In the genomic region with DNA sequence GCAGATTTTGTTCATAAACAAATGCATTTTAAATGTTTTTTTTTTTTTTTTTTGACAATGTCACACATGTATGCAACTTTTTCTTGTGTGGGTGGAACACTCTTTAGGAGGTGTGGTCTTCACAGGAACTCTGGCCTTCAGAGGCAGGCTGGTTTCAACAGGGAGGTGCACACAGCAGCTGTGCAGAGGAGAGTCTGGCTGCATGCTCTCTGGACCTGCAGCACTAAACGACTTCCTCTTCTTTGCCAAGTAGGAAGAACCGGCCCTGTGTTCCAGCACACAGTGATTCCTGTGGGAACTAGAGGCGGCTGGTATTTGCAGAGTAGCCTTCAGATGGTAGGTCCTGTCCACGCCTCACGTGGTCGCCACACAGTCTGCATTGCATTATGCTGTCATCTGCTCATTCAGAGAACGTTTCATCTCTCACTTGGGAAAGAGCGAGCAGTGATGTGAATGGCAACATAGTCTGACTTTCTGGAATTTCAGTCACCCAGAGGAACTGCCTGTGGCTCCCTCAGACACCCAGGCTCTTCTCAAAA, we compare ENCODE assay signal across 21 mouse cellular contexts.
DNase-seq lines count a peak whose midpoint lies in the region; ATAC-seq and TF ChIP-seq lines count a peak whose summit lies in the region.
"Had no signal": no experiment of that assay in that cellular context is flagged by ENCODE, and none has a peak within 500 bp of the region (broad histone marks: within the 10 kb centered on the region; RNA-seq: fewer than 3 reads in every experiment).

No protein-coding gene starts in this region.

- intact Hi-C loops in gastrocnemius, postnatal 36 days (cut with DNase I), result no loop called here

- H3K36me3 ChIP-seq in heart, embryonic 13.5 days, result no peaks in the 10 kb centered on the region
- H3K36me3 ChIP-seq in lung, embryonic 14.5 days (ENCODE audit: insufficient read depth), result no peaks in the 10 kb centered on the region
- H3K36me3 ChIP-seq in embryonic facial prominence, embryonic 10.5 days (replicated peaks), result no peaks in the 10 kb centered on the region
- no peaks in the 10 kb centered on the region for H3K36me3 ChIP-seq in limb, embryonic 14.5 days (ENCODE audit: control insufficient read depth, insufficient read depth, low read length)
- H3K36me3 ChIP-seq: embryonic facial prominence, embryonic 13.5 days; forebrain, embryonic 15.5 days; hindbrain, embryonic 13.5 days; neural tube, embryonic 15.5 days had no signal

- H3K4me1 ChIP-seq in heart, embryonic 13.5 days, result peaks cover 15% of the 10 kb centered on the region
- no peaks in the 10 kb centered on the region for H3K4me1 ChIP-seq in lung, embryonic 14.5 days (ENCODE audit: insufficient read depth)
- H3K4me1 ChIP-seq in embryonic facial prominence, embryonic 10.5 days, result no peaks in the 10 kb centered on the region
- no peaks in the 10 kb centered on the region for H3K4me1 ChIP-seq in limb, embryonic 14.5 days (ENCODE audit: control insufficient read depth, insufficient read depth, low read length)
- H3K4me1 ChIP-seq: embryonic facial prominence, embryonic 13.5 days; forebrain, embryonic 15.5 days; hindbrain, embryonic 13.5 days; neural tube, embryonic 15.5 days had no signal

- 15% methylated on average over 8 of the region's 8 CpGs for WGBS in heart, embryonic 13.5 days
- WGBS in lung, embryonic 14.5 days, result 49% methylated on average over 8 of the region's 8 CpGs
- 71% methylated on average over 8 of the region's 8 CpGs for WGBS in embryonic facial prominence, embryonic 10.5 days
- WGBS in limb, embryonic 14.5 days, result 48% methylated on average over 8 of the region's 8 CpGs

- H3K4me2 ChIP-seq in heart, embryonic 13.5 days, result peak overlapping the region; percentile 23; the same call in 1 of the 2 replicates
- H3K4me2 ChIP-seq in lung, embryonic 14.5 days, result no peak overlapping the region
- no peak overlapping the region for H3K4me2 ChIP-seq in limb, embryonic 14.5 days (replicated peaks; ENCODE audit: low read depth, low read length, severe bottlenecking)
- H3K4me2 ChIP-seq: embryonic facial prominence, embryonic 13.5 days; forebrain, embryonic 15.5 days; hindbrain, embryonic 13.5 days; neural tube, embryonic 15.5 days had no signal

- no peak overlapping the region for H3K4me3 ChIP-seq in heart, embryonic 13.5 days
- H3K4me3 ChIP-seq in lung, embryonic 14.5 days (ENCODE audit: low read depth, low read length), result no peak overlapping the region
- no peak overlapping the region for H3K4me3 ChIP-seq in embryonic facial prominence, embryonic 10.5 days
- H3K4me3 ChIP-seq in limb, embryonic 14.5 days (replicated peaks; ENCODE audit: low read length), result no peak overlapping the region
- H3K4me3 ChIP-seq: embryonic facial prominence, embryonic 13.5 days; forebrain, embryonic 15.5 days; hindbrain, embryonic 13.5 days; neural tube, embryonic 15.5 days had no signal

- no peak for TF ChIP-seq POLR2A in limb, embryonic 14.5 days (IDR thresholded peaks at IDR 0.05; ENCODE audit: borderline replicate concordance, extremely low read depth, insufficient read depth, insufficient read length)

- no peak for TF ChIP-seq CTCF in lung, embryonic 14.5 days (IDR thresholded peaks at IDR 0.05; ENCODE audit: low read depth)

- DNase-seq in heart, adult 11 months, result no peak
- DNase-seq in lung, embryonic 14.5 days, result peak; percentile 8
- DNase-seq in lung, postnatal 14 days, result no peak
- peak; percentile 9 for DNase-seq in embryonic facial prominence, embryonic 10.5 days (ENCODE audit: low spot score)
- no peak for DNase-seq in limb, embryonic 14.5 days (ENCODE audit: low spot score)
- DNase-seq in thymus, postnatal 4 days, result no peak
- no peak for DNase-seq in gastrocnemius, postnatal 36 days
- DNase-seq: adrenal gland, postnatal 10 days; B cell, adult 2 months; cerebellum, adult 9-11 months; kidney, postnatal 36 days; liver; right cerebral cortex, postnatal 14 days; spleen, adult 18-20 months; thymus, postnatal 36 days had no signal

- H3K27me3 ChIP-seq in heart, embryonic 13.5 days (replicated peaks), result no peaks in the 10 kb centered on the region
- no peaks in the 10 kb centered on the region for H3K27me3 ChIP-seq in lung, embryonic 14.5 days (ENCODE audit: insufficient read depth, low read length)
- no peaks in the 10 kb centered on the region for H3K27me3 ChIP-seq in embryonic facial prominence, embryonic 10.5 days (replicated peaks; ENCODE audit: low read depth, poor library complexity, severe bottlenecking)
- H3K27me3 ChIP-seq in limb, embryonic 14.5 days (ENCODE audit: control insufficient read depth, insufficient read depth, low read length), result no peaks in the 10 kb centered on the region
- H3K27me3 ChIP-seq: embryonic facial prominence, embryonic 13.5 days; forebrain, embryonic 15.5 days; hindbrain, embryonic 13.5 days; neural tube, embryonic 15.5 days had no signal

- no peak overlapping the region for H3K9ac ChIP-seq in heart, embryonic 13.5 days
- no peak overlapping the region for H3K9ac ChIP-seq in lung, embryonic 14.5 days
- H3K9ac ChIP-seq in limb, embryonic 14.5 days (ENCODE audit: low read depth, low read length, severe bottlenecking), result no peak overlapping the region
- H3K9ac ChIP-seq: embryonic facial prominence, embryonic 13.5 days; forebrain, embryonic 15.5 days; hindbrain, embryonic 13.5 days; neural tube, embryonic 15.5 days had no signal

- peak; percentile 31; the same call in 1 of the 2 replicates for ATAC-seq in heart, embryonic 13.5 days (ENCODE audit: extremely low read depth, insufficient number of reproducible peaks, low FRiP score, low TSS enrichment)
- ATAC-seq in lung, embryonic 14.5 days (ENCODE audit: insufficient read depth), result peak; percentile 21; the same call in 1 of the 2 replicates
- 0 out of 2 replicates have a peak, but pooled peaks have one; percentile 44 for ATAC-seq in limb, embryonic 14.5 days (ENCODE audit: low FRiP score, low read depth)
- ATAC-seq: forebrain, embryonic 15.5 days; midbrain, embryonic 16.5 days had no signal

- no peak overlapping the region for H3K27ac ChIP-seq in heart, embryonic 13.5 days (replicated peaks)
- H3K27ac ChIP-seq in lung, embryonic 14.5 days (ENCODE audit: low read depth), result no peak overlapping the region
- no peak overlapping the region for H3K27ac ChIP-seq in embryonic facial prominence, embryonic 10.5 days (replicated peaks)
- H3K27ac ChIP-seq in limb, embryonic 14.5 days (replicated peaks; ENCODE audit: low read depth, low read length), result no peak overlapping the region
- H3K27ac ChIP-seq: embryonic facial prominence, embryonic 13.5 days; forebrain, embryonic 15.5 days; hindbrain, embryonic 13.5 days; neural tube, embryonic 15.5 days had no signal

- H3K9me3 ChIP-seq in heart, embryonic 13.5 days, result no peaks in the 10 kb centered on the region
- H3K9me3 ChIP-seq in lung, embryonic 14.5 days (ENCODE audit: low read depth, low read length), result no peaks in the 10 kb centered on the region
- no peaks in the 10 kb centered on the region for H3K9me3 ChIP-seq in embryonic facial prominence, embryonic 10.5 days
- H3K9me3 ChIP-seq in limb, embryonic 14.5 days (ENCODE audit: control insufficient read depth, low read length), result no peaks in the 10 kb centered on the region
- H3K9me3 ChIP-seq: embryonic facial prominence, embryonic 13.5 days; forebrain, embryonic 15.5 days; hindbrain, embryonic 13.5 days; neural tube, embryonic 15.5 days had no signal

Comparison
In these comparisons a context has a peak if more than half of its experiments do, and no peak if none do; other contexts are left out.
1. DNase-seq: peak in lung, embryonic 14.5 days (single experiment) and embryonic facial prominence, embryonic 10.5 days (single experiment); none in heart, adult 11 months (single experiment), lung, postnatal 14 days (single experiment), limb, embryonic 14.5 days (single experiment), thymus, postnatal 4 days (single experiment) and gastrocnemius, postnatal 36 days (0 of 2).
2. Peak in every context shown above with its lines, with median percentiles within 50 percentile points of each other: ATAC-seq.